Mouse (Mus musculus) stomach, postnatal 0 days (tissue): ENCODE results near the gene Dand5. TPM values are rescaled to one million over a fixed set of nuclear protein-coding genes. Genes with fewer than 3 reads are reported as not detected.

ENCODE experiments used
- ATAC-seq: fragments of 200-750 bp; cut with Nextera tagmentation; 2 replicates; pipeline ENCODE4 v1.8.0; 2017; ENCODE audit not compliant: low FRiP score, low TSS enrichment
- DNase-seq: peaks from one replicate; pipeline ENCODE4 v3.0.0-alpha.2; 2016; ENCODE audit warnings: low spot score
- H3K27ac ChIP-seq: fragments of 300-500 bp; sonication (generic); replicated peaks from 2 replicates; pipeline ENCODE4 v1.5.1; 2014; ENCODE audit warnings: mild to moderate bottlenecking, control low read depth
- H3K27me3 ChIP-seq: fragments of 300-500 bp; sonication (generic); 2 replicates; pipeline ENCODE4 v1.6.1; 2014; ENCODE audit warnings: low read length; ENCODE audit not compliant: control insufficient read depth, insufficient read depth
- H3K36me3 ChIP-seq: fragments of 300-500 bp; sonication (generic); 2 replicates; pipeline ENCODE4 v1.6.1; 2014; ENCODE audit warnings: low read length, mixed read lengths; ENCODE audit not compliant: control insufficient read depth, insufficient read depth
- H3K4me1 ChIP-seq: fragments of 300-500 bp; sonication (generic); replicated peaks from 2 replicates; pipeline ENCODE4 v1.6.1; 2014; ENCODE audit warnings: antibody characterized with exemption; ENCODE audit not compliant: control insufficient read depth, insufficient read depth
- H3K4me2 ChIP-seq: fragments of 300-500 bp; sonication (generic); replicated peaks from 2 replicates; pipeline ENCODE4 v1.6.1; 2014; ENCODE audit warnings: low read depth, mild to moderate bottlenecking, control low read depth, moderate library complexity
- H3K4me3 ChIP-seq: fragments of 300-500 bp; sonication (generic); 2 replicates; pipeline ENCODE4 v1.5.1; 2014; ENCODE audit warnings: low read depth, low read length, control low read depth
- H3K9ac ChIP-seq: fragments of 300-500 bp; sonication (generic); 2 replicates; pipeline ENCODE4 v1.6.1; 2014; ENCODE audit warnings: mild to moderate bottlenecking, low read length, control low read depth, mixed read lengths
- H3K9me3 ChIP-seq: fragments of 300-500 bp; sonication (generic); 2 replicates; pipeline ENCODE4 v1.6.1; 2016; ENCODE audit warnings: low read length; ENCODE audit not compliant: control insufficient read depth
- CTCF ChIP-seq: IDR thresholded peaks from 2 replicates; pipeline ENCODE4 v1.5.1; 2016; ENCODE audit warnings: antibody characterized with exemption, low read depth, mild to moderate bottlenecking, moderate library complexity
- EP300 ChIP-seq: optimal IDR thresholded peaks from 2 replicates; pipeline ENCODE3; 2016; ENCODE audit warnings: antibody characterized with exemption
- WGBS: fragments of 180-500 bp; shearing (Covaris S2); extraction: QIAGEN DNeasy Blood & Tissue Kit; methylation state at CpG from one replicate; pipeline ENCODE4 v1.1.7; 2014; 5-methylcytosine and 5-hydroxymethylcytosine counted together
- polyA plus RNA-seq: library from polyadenylated mRNA; unstranded; fragments of >200 nt; fragmentation: Nextera tagmentation; extraction: Ambion mirVana; gene quantifications from 2 replicates; pipeline ENCODE4 v1.2.1, GENCODE M21; 2015

Dand5 gene
- polyA plus RNA-seq, 1 experiment from 2014 or later, result 3.3 TPM

- Histone ChIP-seq H3K4me2 (peak overlapping the region; percentile 76), H3K9me3 (no peaks in the 10 kb centered on the region), H3K4me1 (peaks cover 9% of the 10 kb centered on the region), H3K27me3 (no peaks in the 10 kb centered on the region), H3K36me3 (no peaks in the 10 kb centered on the region; the same call in 1 of the 2 replicates), H3K27ac (peak overlapping the region; percentile 97), H3K4me3 (peak overlapping the region; percentile 62), H3K9ac (peak overlapping the region; percentile 97)
- ATAC-seq (peak; percentile 32; the same call in 1 of the 2 replicates), DNase-seq (peak; percentile 77)
- WGBS, result under 1% methylated on average over 63 of the region's 108 CpGs
- TF ChIP-seq CTCF (no peak; the same call in 1 of the 2 replicates), EP300 (no peak)
Measured at GRCm38 (mm10) chr8:84799136-84799931, 23.3 kb downstream of the Dand5 start.

- ATAC-seq, result no peak
- WGBS, result 59% methylated on average over 10 of the region's 10 CpGs
- H3K36me3 ChIP-seq, result no peaks in the 10 kb centered on the region; the same call in 1 of the 2 replicates
- H3K4me2 ChIP-seq, result peak overlapping the region; percentile 76
- DNase-seq, result no peak
- no peaks in the 10 kb centered on the region for H3K27me3 ChIP-seq
- H3K9me3 ChIP-seq, result no peaks in the 10 kb centered on the region
- H3K4me1 ChIP-seq, result peaks cover 12% of the 10 kb centered on the region
- H3K4me3 ChIP-seq, result peak overlapping the region; percentile 62
- no peak for TF ChIP-seq CTCF
- TF ChIP-seq EP300, result no peak
- H3K9ac ChIP-seq, result peak overlapping the region; percentile 97
- peak overlapping the region; percentile 97 for H3K27ac ChIP-seq
Measured at GRCm38 (mm10) chr8:84798446-84799135, 24.0 kb downstream of the Dand5 start.

- DNase-seq (no peak), ATAC-seq (no peak)
- no peak overlapping the region for H3K27ac ChIP-seq
- no peak for TF ChIP-seq CTCF
- TF ChIP-seq EP300, result no peak
- WGBS, result 79% methylated on average over 6 of the region's 6 CpGs
- H3K9ac ChIP-seq, result peak overlapping the region; percentile 97
- H3K4me2 ChIP-seq, result peak overlapping the region; percentile 76
- no peaks in the 10 kb centered on the region for H3K27me3 ChIP-seq
- H3K9me3 ChIP-seq, result no peaks in the 10 kb centered on the region
- no peaks in the 10 kb centered on the region; the same call in 1 of the 2 replicates for H3K36me3 ChIP-seq
- peak overlapping the region; percentile 10; the same call in 1 of the 2 replicates for H3K4me3 ChIP-seq
- H3K4me1 ChIP-seq, result peaks cover 15% of the 10 kb centered on the region
Measured at GRCm38 (mm10) chr8:84797971-84798370, 24.7 kb downstream of the Dand5 start.

GRCm38 (mm10) chr8:84797256-84797797 is 25.3 kb downstream of the Dand5 start:
- Histone ChIP-seq H3K4me3 (no peak overlapping the region), H3K27ac (no peak overlapping the region), H3K4me2 (no peak overlapping the region), H3K9ac (no peak overlapping the region), H3K27me3 (no peaks in the 10 kb centered on the region), H3K4me1 (peaks cover 15% of the 10 kb centered on the region), H3K36me3 (no peaks in the 10 kb centered on the region; the same call in 1 of the 2 replicates), H3K9me3 (no peaks in the 10 kb centered on the region)
- no peak for DNase-seq
- WGBS, result 78% methylated on average over 15 of the region's 15 CpGs
- TF ChIP-seq CTCF (no peak), EP300 (no peak)
- no peak for ATAC-seq

- H3K4me1 ChIP-seq, result peaks cover 22% of the 10 kb centered on the region
- H3K4me3 ChIP-seq, result no peak overlapping the region
- WGBS, result 35% methylated on average over 7 of the region's 7 CpGs
- no peak for DNase-seq
- no peaks in the 10 kb centered on the region; the same call in 1 of the 2 replicates for H3K36me3 ChIP-seq
- H3K4me2 ChIP-seq, result peak overlapping the region; percentile 14; the same call in 1 of the 2 replicates
- TF ChIP-seq EP300 (no peak), CTCF (no peak)
- no peak for ATAC-seq
- H3K27me3 ChIP-seq, result no peaks in the 10 kb centered on the region
- H3K9me3 ChIP-seq, result no peaks in the 10 kb centered on the region
- H3K9ac ChIP-seq, result peak overlapping the region; percentile 45; the same call in 1 of the 2 replicates
- peak overlapping the region; percentile 74 for H3K27ac ChIP-seq
Measured at GRCm38 (mm10) chr8:84794486-84794885, 28.1 kb downstream of the Dand5 start.
